Mouse (Mus musculus): ENCODE results near the gene Tec. TPM values are rescaled to one million over a fixed set of nuclear protein-coding genes. Genes with fewer than 3 reads are reported as not detected.

Tec gene
- 1 to 10 TPM; 1.1 to 5.9 (median 4.1) TPM for total RNA-seq (2022)

GRCm38 (mm10) chr5:72868091-72868875 lies at the start of gene Tec:
Gene Tec, minus strand, starts transcription at chr5:72868483.
- peak in 1 of 2 experiments; percentile 54 for DNase-seq (ENCODE audit: low spot score in 2 of 2)

GRCm38 (mm10) chr5:72916851-72917250 lies 48.6 kb upstream of the Tec start:
- DNase-seq (ENCODE audit: low spot score in 2 of 2) = no peak

- DNase-seq (ENCODE audit: low spot score in 2 of 2) = no peak
Measured at GRCm38 (mm10) chr5:72916048-72916447, 47.8 kb upstream of the Tec start.

GRCm38 (mm10) chr5:72914633-72915561 lies 46.6 kb upstream of the Tec start:
- peak; percentile 18 to 28 for DNase-seq (ENCODE audit: low spot score in 2 of 2)

- DNase-seq (ENCODE audit: low spot score in 2 of 2) = peak; percentile 88 to 91
Measured at GRCm38 (mm10) chr5:72913648-72914557, 45.6 kb upstream of the Tec start, which contains the start of gene Slain2. Gene Slain2, plus strand, starts transcription at chr5:72914304.

GRCm38 (mm10) chr5:72911284-72911683 lies 43.0 kb upstream of the Tec start:
- no peak for DNase-seq (ENCODE audit: low spot score in 2 of 2)

GRCm38 (mm10) chr5:72910373-72910772 lies 42.1 kb upstream of the Tec start:
- no peak for DNase-seq (ENCODE audit: low spot score in 2 of 2)

- no peak for DNase-seq (ENCODE audit: low spot score in 2 of 2)
Measured at GRCm38 (mm10) chr5:72909363-72909762, 41.1 kb upstream of the Tec start.

- no peak for DNase-seq (ENCODE audit: low spot score in 2 of 2)
Measured at GRCm38 (mm10) chr5:72908324-72908936, 40.1 kb upstream of the Tec start.

GRCm38 (mm10) chr5:72907402-72907801 lies 39.1 kb upstream of the Tec start:
- DNase-seq (ENCODE audit: low spot score in 2 of 2) = no peak

GRCm38 (mm10) chr5:72904903-72905790 lies 36.9 kb upstream of the Tec start:
- DNase-seq (ENCODE audit: low spot score in 2 of 2) = no peak

GRCm38 (mm10) chr5:72902876-72903516 lies 34.7 kb upstream of the Tec start:
- DNase-seq (ENCODE audit: low spot score in 2 of 2) = no peak

GRCm38 (mm10) chr5:72902312-72902711 lies 34.0 kb upstream of the Tec start:
- no peak for DNase-seq (ENCODE audit: low spot score in 2 of 2)

GRCm38 (mm10) chr5:72901866-72902265 lies 33.6 kb upstream of the Tec start:
- no peak for DNase-seq (ENCODE audit: low spot score in 2 of 2)

GRCm38 (mm10) chr5:72899255-72899654 lies 31.0 kb upstream of the Tec start:
- DNase-seq (ENCODE audit: low spot score in 2 of 2) = no peak

GRCm38 (mm10) chr5:72897998-72898397 lies 29.7 kb upstream of the Tec start:
- no peak for DNase-seq (ENCODE audit: low spot score in 2 of 2)

GRCm38 (mm10) chr5:72896478-72897279 lies 28.4 kb upstream of the Tec start:
- DNase-seq (ENCODE audit: low spot score in 2 of 2) = no peak

- no peak for DNase-seq (ENCODE audit: low spot score in 2 of 2)
Measured at GRCm38 (mm10) chr5:72895261-72895660, 27.0 kb upstream of the Tec start.
